Mouse (Mus musculus): ENCODE measurements around the gene Ccr1l1. TPM values are rescaled to one million over a fixed set of nuclear protein-coding genes. Genes with fewer than 3 reads are reported as not detected.

Ccr1l1 gene
- polyA plus RNA-seq, 1 experiment = not detected

- DNase-seq (ENCODE audit: low read depth) = no peak
- TF ChIP-seq CTCF (IDR thresholded peaks at IDR 0.05; ENCODE audit: borderline replicate concordance, extremely low read depth, insufficient read depth, insufficient read length) (no peak), POLR2A (IDR thresholded peaks at IDR 0.05; ENCODE audit: borderline replicate concordance, extremely low read depth, insufficient read depth, insufficient read length, poor library complexity, severe bottlenecking) (no peak)
Observed at GRCm38 (mm10) chr9:123956892-123957291, 21.3 kb downstream of the Ccr1l1 start.

- TF ChIP-seq CTCF (IDR thresholded peaks at IDR 0.05; ENCODE audit: borderline replicate concordance, extremely low read depth, insufficient read depth, insufficient read length) (no peak), POLR2A (IDR thresholded peaks at IDR 0.05; ENCODE audit: borderline replicate concordance, extremely low read depth, insufficient read depth, insufficient read length, poor library complexity, severe bottlenecking) (no peak)
- DNase-seq (ENCODE audit: low read depth) = no peak
Observed at GRCm38 (mm10) chr9:123953551-123953950, 24.7 kb downstream of the Ccr1l1 start.

- DNase-seq (ENCODE audit: low read depth) = no peak
- TF ChIP-seq POLR2A (IDR thresholded peaks at IDR 0.05; ENCODE audit: borderline replicate concordance, extremely low read depth, insufficient read depth, insufficient read length, poor library complexity, severe bottlenecking) = no peak
- no peak for TF ChIP-seq CTCF (IDR thresholded peaks at IDR 0.05; ENCODE audit: borderline replicate concordance, extremely low read depth, insufficient read depth, insufficient read length)
Observed at GRCm38 (mm10) chr9:123951176-123951575, 27.0 kb downstream of the Ccr1l1 start.

- TF ChIP-seq POLR2A (IDR thresholded peaks at IDR 0.05; ENCODE audit: borderline replicate concordance, extremely low read depth, insufficient read depth, insufficient read length, poor library complexity, severe bottlenecking) (no peak), CTCF (IDR thresholded peaks at IDR 0.05; ENCODE audit: borderline replicate concordance, extremely low read depth, insufficient read depth, insufficient read length) (no peak)
- DNase-seq (ENCODE audit: low read depth) = no peak
Observed at GRCm38 (mm10) chr9:123949432-123949831, 28.8 kb downstream of the Ccr1l1 start.

GRCm38 (mm10) chr9:123947815-123948214 lies 30.4 kb downstream of the Ccr1l1 start:
- TF ChIP-seq CTCF (IDR thresholded peaks at IDR 0.05; ENCODE audit: borderline replicate concordance, extremely low read depth, insufficient read depth, insufficient read length) = no peak
- no peak for TF ChIP-seq POLR2A (IDR thresholded peaks at IDR 0.05; ENCODE audit: borderline replicate concordance, extremely low read depth, insufficient read depth, insufficient read length, poor library complexity, severe bottlenecking)
- no peak for DNase-seq (ENCODE audit: low read depth)

- DNase-seq (ENCODE audit: low read depth) = no peak
- TF ChIP-seq POLR2A (IDR thresholded peaks at IDR 0.05; ENCODE audit: borderline replicate concordance, extremely low read depth, insufficient read depth, insufficient read length, poor library complexity, severe bottlenecking) (no peak), CTCF (IDR thresholded peaks at IDR 0.05; ENCODE audit: borderline replicate concordance, extremely low read depth, insufficient read depth, insufficient read length) (no peak)
Observed at GRCm38 (mm10) chr9:123942025-123942424, 36.2 kb downstream of the Ccr1l1 start.

- TF ChIP-seq POLR2A (IDR thresholded peaks at IDR 0.05; ENCODE audit: borderline replicate concordance, extremely low read depth, insufficient read depth, insufficient read length, poor library complexity, severe bottlenecking) (no peak), CTCF (IDR thresholded peaks at IDR 0.05; ENCODE audit: borderline replicate concordance, extremely low read depth, insufficient read depth, insufficient read length) (no peak)
- DNase-seq (ENCODE audit: low read depth) = no peak
Observed at GRCm38 (mm10) chr9:123941316-123941715, 36.9 kb downstream of the Ccr1l1 start.

GRCm38 (mm10) chr9:123940628-123941027 lies 37.6 kb downstream of the Ccr1l1 start:
- no peak for TF ChIP-seq POLR2A (IDR thresholded peaks at IDR 0.05; ENCODE audit: borderline replicate concordance, extremely low read depth, insufficient read depth, insufficient read length, poor library complexity, severe bottlenecking)
- TF ChIP-seq CTCF (IDR thresholded peaks at IDR 0.05; ENCODE audit: borderline replicate concordance, extremely low read depth, insufficient read depth, insufficient read length) = no peak

GRCm38 (mm10) chr9:123940168-123940567 lies 38.0 kb downstream of the Ccr1l1 start:
- TF ChIP-seq POLR2A (IDR thresholded peaks at IDR 0.05; ENCODE audit: borderline replicate concordance, extremely low read depth, insufficient read depth, insufficient read length, poor library complexity, severe bottlenecking) (no peak), CTCF (IDR thresholded peaks at IDR 0.05; ENCODE audit: borderline replicate concordance, extremely low read depth, insufficient read depth, insufficient read length) (no peak)
- no peak for DNase-seq (ENCODE audit: low read depth)

More at GRCm38 (mm10) chr9:123940628-123941027, 37.6 kb downstream of the Ccr1l1 start:
- DNase-seq (ENCODE audit: low read depth) = no peak

GRCm38 (mm10) chr9:123937989-123938388 lies 40.2 kb downstream of the Ccr1l1 start:
- TF ChIP-seq CTCF (IDR thresholded peaks at IDR 0.05; ENCODE audit: borderline replicate concordance, extremely low read depth, insufficient read depth, insufficient read length) (no peak), POLR2A (IDR thresholded peaks at IDR 0.05; ENCODE audit: borderline replicate concordance, extremely low read depth, insufficient read depth, insufficient read length, poor library complexity, severe bottlenecking) (no peak)
- DNase-seq (ENCODE audit: low read depth) = no peak

GRCm38 (mm10) chr9:123936604-123937280 lies 41.5 kb downstream of the Ccr1l1 start:
- no peak for DNase-seq (ENCODE audit: low read depth)
- no peak for TF ChIP-seq CTCF (IDR thresholded peaks at IDR 0.05; ENCODE audit: borderline replicate concordance, extremely low read depth, insufficient read depth, insufficient read length)
- TF ChIP-seq POLR2A (IDR thresholded peaks at IDR 0.05; ENCODE audit: borderline replicate concordance, extremely low read depth, insufficient read depth, insufficient read length, poor library complexity, severe bottlenecking) = no peak

GRCm38 (mm10) chr9:123935776-123936175 lies 42.4 kb downstream of the Ccr1l1 start:
- no peak for DNase-seq (ENCODE audit: low read depth)
- no peak for TF ChIP-seq CTCF (IDR thresholded peaks at IDR 0.05; ENCODE audit: borderline replicate concordance, extremely low read depth, insufficient read depth, insufficient read length)
- no peak for TF ChIP-seq POLR2A (IDR thresholded peaks at IDR 0.05; ENCODE audit: borderline replicate concordance, extremely low read depth, insufficient read depth, insufficient read length, poor library complexity, severe bottlenecking)
